Mouse (Mus musculus) forebrain, embryonic 13.5 days (tissue): ENCODE measurements at regions not wholly inside any gene's neighbourhood (a gene's known extent, or its start where the extent isn't known, plus 50 kb on each side); places are given as distances from the start of the nearest gene placed in this dataset.

Experiments used
- ATAC-seq: fragments of 200-750 bp; cut with Nextera tagmentation; 2 replicates; pipeline ENCODE4 v1.8.0; 2017
- H3K27ac ChIP-seq: fragments of 300-500 bp; sonication (generic); 2 replicates; pipeline ENCODE4 v1.5.1; 2015; ENCODE audit warnings: inconsistent platforms, mild to moderate bottlenecking, moderate library complexity
- H3K27me3 ChIP-seq: fragments of 300-500 bp; sonication (generic); 2 replicates; pipeline ENCODE4 v1.6.1; 2015; ENCODE audit warnings: mild to moderate bottlenecking, inconsistent platforms
- H3K36me3 ChIP-seq: fragments of 300-500 bp; sonication (generic); 2 replicates; pipeline ENCODE4 v1.6.1; 2015; ENCODE audit warnings: mild to moderate bottlenecking, inconsistent platforms; ENCODE audit not compliant: poor library complexity, severe bottlenecking
- H3K4me1 ChIP-seq: fragments of 300-500 bp; sonication (generic); 2 replicates; pipeline ENCODE4 v1.6.1; 2015; ENCODE audit warnings: inconsistent platforms
- H3K4me2 ChIP-seq: fragments of 300-500 bp; sonication (generic); 2 replicates; pipeline ENCODE4 v1.6.1; 2015; ENCODE audit warnings: inconsistent platforms, mild to moderate bottlenecking, moderate library complexity
- H3K4me3 ChIP-seq: fragments of 300-500 bp; sonication (generic); 2 replicates; pipeline ENCODE4 v1.5.1; 2015; ENCODE audit warnings: mild to moderate bottlenecking, inconsistent platforms
- H3K9ac ChIP-seq: fragments of 300-500 bp; sonication (generic); 2 replicates; pipeline ENCODE4 v1.6.1; 2015; ENCODE audit warnings: mild to moderate bottlenecking, inconsistent platforms
- H3K9me3 ChIP-seq: fragments of 300-500 bp; sonication (generic); replicated peaks from 2 replicates; pipeline ENCODE4 v1.6.1; 2016; ENCODE audit warnings: inconsistent platforms
- WGBS: fragments of 180-500 bp; shearing (Covaris S2); methylation state at CpG from one replicate; pipeline ENCODE4 v1.1.7; 2015; 5-methylcytosine and 5-hydroxymethylcytosine counted together

DNA sequence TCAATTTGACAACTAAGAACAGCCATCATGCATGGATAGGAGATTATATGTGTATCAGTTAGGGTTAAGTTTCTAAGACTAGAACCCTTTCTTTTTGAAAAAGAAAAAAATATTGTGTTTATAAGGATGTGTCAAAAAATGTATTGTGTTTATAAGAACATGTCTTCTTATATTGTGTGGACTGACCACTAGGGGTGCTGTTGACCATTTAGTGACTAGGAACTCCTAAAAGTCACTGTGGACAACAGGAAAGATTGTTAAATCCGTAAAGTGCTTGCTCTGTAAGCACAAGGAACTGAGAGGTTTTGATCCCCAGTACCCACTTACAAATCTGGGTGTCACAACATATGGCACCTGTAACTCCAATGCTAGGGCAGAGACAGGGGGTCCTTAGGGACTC lies 170.6 kb downstream of the Fndc1 start:
- ATAC-seq, result no peak
- WGBS, result 65% methylated on average over 1 of the region's 1 CpGs

DNA sequence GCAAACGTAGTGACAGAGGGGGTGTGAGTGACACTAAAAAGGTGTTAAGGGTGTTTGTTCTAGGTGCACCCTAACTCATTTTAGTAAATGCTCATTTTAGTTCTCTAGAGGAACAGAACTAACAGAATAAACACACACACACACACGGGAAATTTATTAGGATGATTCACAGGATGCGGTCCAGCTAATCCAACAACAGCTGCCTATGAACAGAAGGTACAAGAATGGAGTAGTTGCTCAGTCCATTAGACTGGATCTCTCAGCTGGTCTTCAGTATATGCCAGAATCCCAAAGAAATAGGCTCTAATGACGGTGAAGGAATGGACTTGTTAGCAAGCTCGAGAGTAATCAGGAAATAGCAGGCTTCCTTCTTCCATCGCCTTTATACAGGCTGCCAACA lies 171.1 kb downstream of the Fndc1 start:
- WGBS, result 89% methylated on average over 6 of the region's 6 CpGs
- no peak overlapping the region for H3K9ac ChIP-seq
- no peak overlapping the region for H3K4me3 ChIP-seq
- no peaks in the 10 kb centered on the region for H3K9me3 ChIP-seq
- H3K36me3 ChIP-seq, result no peaks in the 10 kb centered on the region
- no peak overlapping the region for H3K4me2 ChIP-seq
- no peak for ATAC-seq
- no peaks in the 10 kb centered on the region for H3K27me3 ChIP-seq
- H3K27ac ChIP-seq, result no peak overlapping the region
- H3K4me1 ChIP-seq, result no peaks in the 10 kb centered on the region

More for the DNA sequence above, 170.6 kb downstream of the Fndc1 start:
- no peaks in the 10 kb centered on the region for H3K36me3 ChIP-seq
- no peak overlapping the region for H3K4me3 ChIP-seq
- H3K9me3 ChIP-seq, result no peaks in the 10 kb centered on the region
- no peak overlapping the region for H3K4me2 ChIP-seq
- H3K4me1 ChIP-seq, result no peaks in the 10 kb centered on the region
- H3K9ac ChIP-seq, result no peak overlapping the region
- H3K27ac ChIP-seq, result no peak overlapping the region
- H3K27me3 ChIP-seq, result no peaks in the 10 kb centered on the region

DNA sequence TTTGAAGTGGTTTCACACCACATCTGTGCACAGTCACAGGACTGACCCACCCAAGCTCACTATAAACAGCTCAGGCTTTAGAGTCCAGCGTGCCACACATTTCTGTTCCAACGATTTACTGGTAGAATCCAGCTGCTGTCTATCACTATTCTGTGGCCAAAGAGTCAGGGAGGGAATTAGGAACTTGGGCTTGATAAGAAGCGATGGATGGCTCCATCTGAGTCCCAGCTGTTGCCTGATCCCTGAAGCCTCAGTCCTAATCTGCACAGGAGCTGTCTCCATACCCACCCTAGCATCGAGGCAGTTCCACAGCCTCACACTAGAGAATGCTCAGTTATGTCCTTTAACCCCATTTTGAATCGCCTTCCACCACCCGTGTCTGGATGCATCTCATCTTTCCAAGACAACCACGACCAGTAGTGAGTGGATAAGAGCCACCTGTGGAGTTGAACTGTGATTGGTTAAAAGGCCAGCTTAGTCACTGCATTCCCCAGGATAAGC lies 173.0 kb downstream of the Fndc1 start:
- H3K4me1 ChIP-seq, result no peaks in the 10 kb centered on the region
- no peak overlapping the region for H3K4me3 ChIP-seq
- no peak overlapping the region for H3K27ac ChIP-seq
- no peaks in the 10 kb centered on the region for H3K36me3 ChIP-seq
- ATAC-seq, result no peak
- no peaks in the 10 kb centered on the region for H3K27me3 ChIP-seq
- no peaks in the 10 kb centered on the region for H3K9me3 ChIP-seq
- WGBS, result 69% methylated on average over 7 of the region's 7 CpGs
- H3K4me2 ChIP-seq, result no peak overlapping the region
- H3K9ac ChIP-seq, result no peak overlapping the region

DNA sequence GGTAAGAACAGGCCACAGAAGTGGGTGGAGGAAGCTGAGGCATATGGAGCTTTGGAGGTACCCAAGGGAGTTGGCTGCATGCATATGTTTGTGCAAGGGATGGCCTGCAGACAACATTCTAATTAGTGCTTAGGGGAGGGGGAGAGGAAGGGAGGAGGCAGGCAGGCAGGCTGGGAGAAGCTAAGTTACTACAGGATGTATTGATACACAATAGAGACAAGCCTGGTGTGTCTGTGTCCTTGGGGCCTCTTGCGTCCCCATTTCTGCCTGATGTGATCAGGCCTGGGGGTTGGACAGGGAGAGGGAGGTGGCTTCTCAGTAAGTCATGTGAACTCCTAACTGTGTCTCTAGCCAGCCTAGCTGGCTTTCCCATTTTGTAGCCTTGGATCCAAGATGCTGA lies 175.1 kb downstream of the Fndc1 start:
- Histone ChIP-seq H3K9ac (no peak overlapping the region), H3K4me2 (no peak overlapping the region), H3K27me3 (no peaks in the 10 kb centered on the region), H3K4me1 (no peaks in the 10 kb centered on the region), H3K36me3 (no peaks in the 10 kb centered on the region), H3K27ac (no peak overlapping the region), H3K4me3 (no peak overlapping the region), H3K9me3 (no peaks in the 10 kb centered on the region)
- no peak for ATAC-seq
- 76% methylated on average over 1 of the region's 1 CpGs for WGBS

DNA sequence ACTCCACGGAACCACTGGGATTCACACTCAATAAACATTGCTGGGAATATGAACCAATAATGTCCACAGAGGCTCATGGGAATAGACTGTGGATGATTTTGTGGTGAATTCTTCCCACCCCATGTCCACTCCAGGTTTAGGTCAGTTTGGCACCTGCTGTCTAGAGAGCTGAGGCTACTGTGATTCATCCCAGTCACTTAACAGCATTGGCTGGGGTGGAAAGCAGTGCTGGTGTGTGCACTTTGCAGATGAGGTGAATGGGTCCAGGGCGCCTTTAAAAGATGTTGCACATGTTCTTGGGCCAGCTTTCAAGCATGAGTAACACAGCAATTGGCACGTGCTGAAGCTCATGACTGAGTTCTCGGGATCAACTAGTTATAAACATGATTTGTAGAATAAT lies 176.7 kb downstream of the Fndc1 start:
- H3K27me3 ChIP-seq, result no peaks in the 10 kb centered on the region
- H3K4me2 ChIP-seq, result no peak overlapping the region
- ATAC-seq, result no peak
- H3K36me3 ChIP-seq, result no peaks in the 10 kb centered on the region
- WGBS, result 89% methylated on average over 4 of the region's 4 CpGs
- H3K4me3 ChIP-seq, result no peak overlapping the region
- H3K4me1 ChIP-seq, result no peaks in the 10 kb centered on the region
- no peak overlapping the region for H3K9ac ChIP-seq
- H3K27ac ChIP-seq, result no peak overlapping the region
- H3K9me3 ChIP-seq, result no peaks in the 10 kb centered on the region

DNA sequence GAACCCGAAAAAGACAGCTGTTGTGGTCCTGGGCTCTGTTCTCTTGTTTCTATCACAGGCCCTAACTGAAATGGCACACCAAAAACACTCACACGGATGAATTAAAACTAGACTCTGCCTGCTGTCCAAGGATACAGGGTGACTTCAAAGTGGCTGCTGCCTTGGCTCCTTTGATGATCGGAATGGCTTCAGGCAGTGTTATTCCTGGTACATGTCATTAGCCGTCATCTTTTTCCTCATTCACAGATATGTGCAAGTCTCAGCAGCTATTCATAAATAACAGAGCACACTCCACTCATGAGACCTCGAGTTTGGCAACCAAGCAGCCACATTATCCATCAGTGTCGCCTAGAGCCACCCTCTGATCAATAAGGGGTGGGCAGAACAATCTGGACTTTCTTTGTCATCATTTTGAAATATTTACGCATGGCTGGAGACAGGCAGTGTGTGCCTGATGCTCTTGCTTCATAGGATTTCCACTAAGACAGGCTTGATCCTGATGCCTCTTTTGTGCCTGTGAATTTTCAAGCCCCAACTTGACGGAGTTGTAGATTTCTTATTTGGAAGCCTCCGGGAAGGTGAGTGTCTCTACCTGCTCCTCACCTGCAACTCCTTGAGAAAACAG lies 182.1 kb downstream of the Fndc1 start:
- no peaks in the 10 kb centered on the region for H3K36me3 ChIP-seq
- 58% methylated on average over 9 of the region's 9 CpGs for WGBS
- ATAC-seq, result no peak
- peaks cover 11% of the 10 kb centered on the region for H3K4me1 ChIP-seq
- H3K27ac ChIP-seq, result no peak overlapping the region
- H3K27me3 ChIP-seq, result no peaks in the 10 kb centered on the region
- H3K4me2 ChIP-seq, result no peak overlapping the region
- no peak overlapping the region for H3K4me3 ChIP-seq
- no peak overlapping the region for H3K9ac ChIP-seq
- H3K9me3 ChIP-seq, result no peaks in the 10 kb centered on the region

DNA sequence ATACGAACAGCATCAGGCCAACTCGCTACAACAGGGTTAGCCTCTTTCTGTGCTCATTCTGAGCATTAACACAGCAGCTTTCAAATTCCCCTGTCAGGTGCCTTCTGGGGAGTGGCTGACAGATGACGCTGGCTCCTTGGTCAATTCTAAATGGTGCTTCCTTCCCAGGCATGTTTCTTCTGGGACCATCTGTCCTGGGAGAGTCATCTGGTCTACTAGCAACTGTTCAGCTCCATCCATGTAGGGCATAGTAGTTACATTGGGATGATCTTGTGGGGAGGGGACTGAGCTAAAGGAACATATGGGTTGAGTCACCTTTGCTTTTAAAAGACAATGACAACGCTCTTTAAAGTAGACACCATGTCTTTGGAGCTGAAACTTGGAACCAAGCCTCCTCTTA lies 183.5 kb downstream of the Fndc1 start:
- Histone ChIP-seq H3K4me2 (no peak overlapping the region), H3K4me1 (peaks cover 11% of the 10 kb centered on the region), H3K9ac (no peak overlapping the region), H3K27me3 (no peaks in the 10 kb centered on the region), H3K36me3 (no peaks in the 10 kb centered on the region), H3K27ac (no peak overlapping the region), H3K4me3 (no peak overlapping the region), H3K9me3 (no peaks in the 10 kb centered on the region)
- WGBS, result 91% methylated on average over 4 of the region's 4 CpGs
- no peak for ATAC-seq

DNA sequence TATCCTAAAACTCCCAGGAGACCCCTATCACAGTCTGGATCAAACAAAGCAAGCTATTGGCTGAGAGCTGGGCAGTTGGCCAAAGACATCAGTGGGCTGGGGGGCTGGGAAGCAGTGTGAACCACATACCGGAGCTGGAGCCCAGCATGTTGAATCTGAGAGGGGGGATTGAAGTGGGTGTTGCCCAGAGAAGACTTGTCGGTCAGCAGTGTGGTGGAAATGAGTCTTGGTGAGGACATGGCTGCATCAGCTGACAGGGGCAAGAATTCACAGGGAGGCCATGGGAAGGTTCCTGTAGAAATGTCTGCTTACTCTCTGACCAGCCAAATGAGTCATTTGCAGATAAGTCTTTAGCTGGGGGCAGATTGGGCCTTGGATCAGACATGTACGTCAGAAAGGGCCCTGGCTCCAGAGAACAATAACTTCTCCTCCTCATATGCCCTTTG lies 184.6 kb downstream of the Fndc1 start:
- ATAC-seq, result peak; percentile 57
- H3K4me3 ChIP-seq, result no peak overlapping the region
- no peak overlapping the region for H3K27ac ChIP-seq
- H3K36me3 ChIP-seq, result no peaks in the 10 kb centered on the region
- no peak overlapping the region for H3K4me2 ChIP-seq
- no peaks in the 10 kb centered on the region for H3K9me3 ChIP-seq
- no peak overlapping the region for H3K9ac ChIP-seq
- H3K27me3 ChIP-seq, result no peaks in the 10 kb centered on the region
- peaks cover 11% of the 10 kb centered on the region for H3K4me1 ChIP-seq
- whole genome bisulfite sequencing, result 27% methylated on average over 3 of the region's 3 CpGs

DNA sequence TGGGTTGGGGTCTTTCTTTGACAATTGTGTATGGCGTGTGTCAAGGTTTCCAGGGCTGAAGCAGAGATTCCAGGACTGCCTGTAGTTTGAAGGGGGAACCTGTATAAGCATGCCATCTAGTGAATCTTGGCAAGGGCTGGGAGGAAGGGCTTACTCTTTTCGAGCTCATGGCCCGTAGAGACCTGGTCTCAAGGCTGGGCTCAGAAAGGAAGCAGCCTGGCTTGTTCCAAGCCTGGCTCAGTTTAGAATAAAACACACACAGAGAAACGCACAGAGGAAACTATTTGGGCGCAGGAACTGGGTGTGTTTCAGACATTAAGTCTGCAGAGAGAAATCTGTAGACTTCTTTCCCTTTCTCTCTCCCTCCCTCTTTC lies 192.8 kb downstream of the Fndc1 start:
- 0 out of 2 replicates have a peak, but pooled peaks cover 3% of the 10 kb centered on the region for H3K9me3 ChIP-seq
- 84% methylated on average over 5 of the region's 5 CpGs for WGBS
- no peaks in the 10 kb centered on the region for H3K36me3 ChIP-seq
- no peaks in the 10 kb centered on the region for H3K4me1 ChIP-seq
- H3K27me3 ChIP-seq, result no peaks in the 10 kb centered on the region
- no peak overlapping the region for H3K9ac ChIP-seq
- no peak overlapping the region for H3K4me2 ChIP-seq
- no peak overlapping the region for H3K4me3 ChIP-seq
- ATAC-seq, result no peak
- no peak overlapping the region for H3K27ac ChIP-seq

DNA sequence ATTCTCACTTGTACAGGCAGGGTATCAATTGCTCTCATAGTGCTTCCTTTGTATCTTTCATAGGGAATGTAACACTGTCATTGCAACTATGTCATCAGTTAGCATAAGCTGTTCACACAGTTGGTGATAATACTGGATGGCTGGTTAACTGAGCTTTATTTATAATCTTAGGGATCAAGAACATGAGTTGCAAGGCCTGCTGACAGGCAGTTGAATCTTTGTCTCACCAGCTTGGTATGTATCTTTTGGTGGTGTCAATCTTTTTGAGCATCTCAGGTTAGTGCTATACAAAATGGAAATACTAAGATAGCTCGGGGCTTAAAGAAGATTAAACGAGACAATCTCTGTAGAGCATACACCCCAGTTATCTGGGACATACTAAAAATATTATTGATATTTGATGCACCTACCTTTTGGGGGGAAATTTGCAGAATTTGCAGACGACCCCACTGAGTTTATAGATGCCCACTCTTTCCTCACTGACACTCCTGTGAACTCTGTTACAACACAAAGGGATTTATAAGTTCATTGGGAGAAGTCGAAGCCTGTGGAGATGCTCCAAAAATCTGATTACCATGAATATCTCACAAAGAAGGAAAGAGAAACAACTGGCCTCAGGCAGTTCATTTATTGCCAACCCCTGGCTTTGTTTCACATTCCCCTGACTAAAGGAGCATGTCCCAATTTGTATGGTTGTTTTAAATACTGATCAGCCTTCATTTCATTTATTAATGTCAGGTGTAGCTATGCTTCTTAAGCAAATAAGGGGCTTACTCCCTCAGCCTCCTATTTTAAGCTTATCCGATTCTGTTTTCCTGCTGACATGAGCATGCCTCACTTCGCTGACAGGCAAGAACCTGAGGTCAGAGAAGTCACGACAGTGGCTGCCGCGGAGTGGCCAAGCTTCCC lies 193.5 kb downstream of the Fndc1 start:
- Histone ChIP-seq H3K9ac (no peak overlapping the region), H3K9me3 (0 out of 2 replicates have a peak, but pooled peaks cover 3% of the 10 kb centered on the region), H3K27ac (no peak overlapping the region), H3K4me2 (no peak overlapping the region), H3K36me3 (no peaks in the 10 kb centered on the region), H3K4me1 (no peaks in the 10 kb centered on the region), H3K4me3 (no peak overlapping the region), H3K27me3 (no peaks in the 10 kb centered on the region)
- WGBS, result 81% methylated on average over 9 of the region's 9 CpGs
- no peak for ATAC-seq

DNA sequence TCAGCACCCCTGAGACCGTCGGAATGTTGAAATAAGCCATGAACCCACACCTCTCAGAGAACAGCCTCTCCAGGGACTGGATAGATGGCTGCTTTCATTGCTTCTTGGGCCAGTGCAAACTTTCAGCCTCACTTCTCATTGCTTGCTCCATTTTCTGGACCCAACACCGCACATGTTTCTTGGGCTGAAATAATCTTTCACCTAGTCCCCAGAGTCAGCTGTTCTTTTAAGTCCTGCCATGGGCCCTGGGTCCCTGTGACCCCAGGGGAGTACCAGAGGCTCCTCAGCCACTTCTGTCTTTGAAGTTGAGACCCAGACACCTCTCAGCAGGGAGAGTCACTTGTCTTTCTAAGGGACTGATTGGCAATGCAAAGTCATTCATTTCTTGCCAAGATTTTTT lies 201.4 kb downstream of the Fndc1 start:
- Histone ChIP-seq H3K27ac (no peak overlapping the region), H3K4me3 (no peak overlapping the region), H3K9me3 (no peaks in the 10 kb centered on the region), H3K36me3 (no peaks in the 10 kb centered on the region), H3K9ac (no peak overlapping the region), H3K4me1 (no peaks in the 10 kb centered on the region), H3K27me3 (no peaks in the 10 kb centered on the region), H3K4me2 (no peak overlapping the region)
- ATAC-seq, result no peak
- 93% methylated on average over 3 of the region's 3 CpGs for WGBS

DNA sequence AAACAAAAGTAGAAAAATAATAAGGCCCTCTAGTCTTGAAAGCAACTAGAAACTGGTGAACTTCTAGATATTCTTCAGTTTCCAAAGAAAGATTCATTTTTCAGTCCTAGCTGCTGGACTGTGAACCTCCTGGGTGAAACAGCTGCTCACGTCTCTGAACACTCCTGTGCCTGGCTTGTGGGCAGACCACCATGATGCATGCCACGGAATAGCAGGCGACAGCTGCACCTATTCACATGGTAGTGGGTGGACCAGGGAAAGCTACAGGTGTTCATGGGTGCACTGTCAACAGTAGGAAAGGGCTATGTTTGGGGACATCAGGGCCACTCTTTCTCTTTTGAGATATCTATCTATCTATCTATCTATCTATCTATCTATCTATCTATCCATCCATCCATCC lies 203.7 kb downstream of the Fndc1 start:
- 85% methylated on average over 3 of the region's 3 CpGs for WGBS
- Histone ChIP-seq H3K27me3 (no peaks in the 10 kb centered on the region), H3K4me2 (no peak overlapping the region), H3K27ac (no peak overlapping the region), H3K36me3 (no peaks in the 10 kb centered on the region), H3K9ac (no peak overlapping the region), H3K9me3 (no peaks in the 10 kb centered on the region), H3K4me1 (no peaks in the 10 kb centered on the region), H3K4me3 (no peak overlapping the region)
- no peak for ATAC-seq
